Mouse (Mus musculus): ENCODE measurements around the gene Phc2.

Gene Phc2

GRCm38 (mm10) chr4:128782645-128783044 is 128.1 kb downstream of the Phc2 start:
- no peak for DNase-seq (ENCODE audit: low read depth)

GRCm38 (mm10) chr4:128784950-128785631 is 130.6 kb downstream of the Phc2 start:
- DNase-seq (ENCODE audit: low read depth) = no peak

GRCm38 (mm10) chr4:128785921-128786654 is 131.6 kb downstream of the Phc2 start:
- DNase-seq (ENCODE audit: low read depth) = no peak

GRCm38 (mm10) chr4:128787023-128787939 is 132.8 kb downstream of the Phc2 start:
- DNase-seq (ENCODE audit: low read depth) = no peak

GRCm38 (mm10) chr4:128788108-128788507 is 133.6 kb downstream of the Phc2 start:
- no peak for DNase-seq (ENCODE audit: low read depth)

GRCm38 (mm10) chr4:128789646-128790045 is 135.1 kb downstream of the Phc2 start:
- DNase-seq (ENCODE audit: low read depth) = no peak

- no peak for DNase-seq (ENCODE audit: low read depth)
Observed at GRCm38 (mm10) chr4:128793710-128794109, 139.2 kb downstream of the Phc2 start.

GRCm38 (mm10) chr4:128794198-128794597 is 139.7 kb downstream of the Phc2 start:
- no peak for DNase-seq (ENCODE audit: low read depth)

- no peak for DNase-seq (ENCODE audit: low read depth)
Observed at GRCm38 (mm10) chr4:128795596-128795995, 141.1 kb downstream of the Phc2 start.

- DNase-seq (ENCODE audit: low read depth) = no peak
Observed at GRCm38 (mm10) chr4:128796788-128797187, 142.3 kb downstream of the Phc2 start.

- DNase-seq (ENCODE audit: low read depth) = no peak
Observed at GRCm38 (mm10) chr4:128801675-128802465, 147.4 kb downstream of the Phc2 start.

All from naive thymus-derived CD4-positive, alpha-beta T cell, adult 2 months (primary cell).